Mouse (Mus musculus): ENCODE data around the gene Cldn20. TPM values are rescaled to one million over a fixed set of nuclear protein-coding genes. Genes with fewer than 3 reads are reported as not detected.

Gene Cldn20
- total RNA-seq, 1 experiment from 2014 or later: 9.0 TPM

GRCm38 (mm10) chr17:3516406-3516805 lies 15.9 kb upstream of the Cldn20 start:
- no peak for ATAC-seq (replicated peaks; ENCODE audit: insufficient number of reproducible peaks, low FRiP score, low TSS enrichment, poor library complexity, severe bottlenecking)

GRCm38 (mm10) chr17:3520344-3520743 lies 12.0 kb upstream of the Cldn20 start:
- ATAC-seq (replicated peaks; ENCODE audit: insufficient number of reproducible peaks, low FRiP score, low TSS enrichment, poor library complexity, severe bottlenecking): no peak

- ATAC-seq (replicated peaks; ENCODE audit: insufficient number of reproducible peaks, low FRiP score, low TSS enrichment, poor library complexity, severe bottlenecking): no peak
Measured at GRCm38 (mm10) chr17:3527841-3528471, 4.4 kb upstream of the Cldn20 start.

GRCm38 (mm10) chr17:3529523-3529922 lies 2.8 kb upstream of the Cldn20 start:
- ATAC-seq (replicated peaks; ENCODE audit: insufficient number of reproducible peaks, low FRiP score, low TSS enrichment, poor library complexity, severe bottlenecking): no peak

GRCm38 (mm10) chr17:3530549-3530948 lies 1.8 kb upstream of the Cldn20 start:
- ATAC-seq (replicated peaks; ENCODE audit: insufficient number of reproducible peaks, low FRiP score, low TSS enrichment, poor library complexity, severe bottlenecking): no peak

- no peak for ATAC-seq (replicated peaks; ENCODE audit: insufficient number of reproducible peaks, low FRiP score, low TSS enrichment, poor library complexity, severe bottlenecking)
Measured at GRCm38 (mm10) chr17:3531641-3532040, 713 bp upstream of the Cldn20 start.

GRCm38 (mm10) chr17:3533425-3533824 lies 1.1 kb downstream of the Cldn20 start:
- ATAC-seq (replicated peaks; ENCODE audit: insufficient number of reproducible peaks, low FRiP score, low TSS enrichment, poor library complexity, severe bottlenecking): no peak

GRCm38 (mm10) chr17:3540304-3540703 lies 8.0 kb downstream of the Cldn20 start:
- no peak for ATAC-seq (replicated peaks; ENCODE audit: insufficient number of reproducible peaks, low FRiP score, low TSS enrichment, poor library complexity, severe bottlenecking)

- no peak for ATAC-seq (replicated peaks; ENCODE audit: insufficient number of reproducible peaks, low FRiP score, low TSS enrichment, poor library complexity, severe bottlenecking)
Measured at GRCm38 (mm10) chr17:3541033-3541432, 8.7 kb downstream of the Cldn20 start.

- ATAC-seq (replicated peaks; ENCODE audit: insufficient number of reproducible peaks, low FRiP score, low TSS enrichment, poor library complexity, severe bottlenecking): no peak
Measured at GRCm38 (mm10) chr17:3547725-3548124, 15.4 kb downstream of the Cldn20 start.

- ATAC-seq (replicated peaks; ENCODE audit: insufficient number of reproducible peaks, low FRiP score, low TSS enrichment, poor library complexity, severe bottlenecking): no peak
Measured at GRCm38 (mm10) chr17:3556251-3556650, 23.9 kb downstream of the Cldn20 start.

GRCm38 (mm10) chr17:3557331-3558311 lies 25.3 kb downstream of the Cldn20 start, which contains the start of gene Tfb1m:
Tfb1m (minus strand) TSS chr17:3557781.
- peak; percentile 99 for ATAC-seq (replicated peaks; ENCODE audit: insufficient number of reproducible peaks, low FRiP score, low TSS enrichment, poor library complexity, severe bottlenecking)

GRCm38 (mm10) chr17:3558356-3558870 lies 26.1 kb downstream of the Cldn20 start:
- ATAC-seq (replicated peaks; ENCODE audit: insufficient number of reproducible peaks, low FRiP score, low TSS enrichment, poor library complexity, severe bottlenecking): no peak

GRCm38 (mm10) chr17:3560534-3560933 lies 28.2 kb downstream of the Cldn20 start:
- ATAC-seq (replicated peaks; ENCODE audit: insufficient number of reproducible peaks, low FRiP score, low TSS enrichment, poor library complexity, severe bottlenecking): no peak

GRCm38 (mm10) chr17:3562405-3562804 lies 30.1 kb downstream of the Cldn20 start:
- no peak for ATAC-seq (replicated peaks; ENCODE audit: insufficient number of reproducible peaks, low FRiP score, low TSS enrichment, poor library complexity, severe bottlenecking)

- no peak for ATAC-seq (replicated peaks; ENCODE audit: insufficient number of reproducible peaks, low FRiP score, low TSS enrichment, poor library complexity, severe bottlenecking)
Measured at GRCm38 (mm10) chr17:3570876-3571275, 38.5 kb downstream of the Cldn20 start.
